Mouse (Mus musculus) olfactory bulb, adult 2 months (tissue): Measurements from ENCODE around the gene Bcas1.

Experiments used
- CTCF ChIP-seq: fragments of 200-500 bp; IDR thresholded peaks from 2 replicates; pipeline ENCODE4 v1.5.1; 2012; ENCODE audit warnings: low read depth, mild to moderate bottlenecking, low read length, moderate library complexity; ENCODE audit not compliant: insufficient read depth
- POLR2A ChIP-seq: fragments of 200-500 bp; IDR thresholded peaks from 2 replicates; pipeline ENCODE4 v1.6.1; 2012; ENCODE audit warnings: mild to moderate bottlenecking, low read depth, low read length, moderate library complexity; ENCODE audit not compliant: insufficient read depth

GRCm38 (mm10) chr2:170388320-170388719, 39.3 kb downstream of the Bcas1 start:
- no peak for TF ChIP-seq CTCF
- TF ChIP-seq POLR2A = no peak
